Mouse (Mus musculus) testis, adult 2 months (tissue): ENCODE measurements around the gene Prmt9.

Experiments
- CTCF ChIP-seq: fragments of 200-500 bp; IDR thresholded peaks from 2 replicates; pipeline ENCODE4 v1.5.1; 2012; ENCODE audit warnings: low read depth, mild to moderate bottlenecking, inconsistent platforms, low read length, moderate library complexity; ENCODE audit not compliant: control insufficient read depth, insufficient read depth, insufficient replicate concordance
- POLR2A ChIP-seq: fragments of 200-500 bp; IDR thresholded peaks from 2 replicates; pipeline ENCODE4 v1.6.1; 2012; ENCODE audit warnings: low read depth, mild to moderate bottlenecking, inconsistent platforms, low read length, moderate library complexity; ENCODE audit not compliant: control insufficient read depth

DNA sequence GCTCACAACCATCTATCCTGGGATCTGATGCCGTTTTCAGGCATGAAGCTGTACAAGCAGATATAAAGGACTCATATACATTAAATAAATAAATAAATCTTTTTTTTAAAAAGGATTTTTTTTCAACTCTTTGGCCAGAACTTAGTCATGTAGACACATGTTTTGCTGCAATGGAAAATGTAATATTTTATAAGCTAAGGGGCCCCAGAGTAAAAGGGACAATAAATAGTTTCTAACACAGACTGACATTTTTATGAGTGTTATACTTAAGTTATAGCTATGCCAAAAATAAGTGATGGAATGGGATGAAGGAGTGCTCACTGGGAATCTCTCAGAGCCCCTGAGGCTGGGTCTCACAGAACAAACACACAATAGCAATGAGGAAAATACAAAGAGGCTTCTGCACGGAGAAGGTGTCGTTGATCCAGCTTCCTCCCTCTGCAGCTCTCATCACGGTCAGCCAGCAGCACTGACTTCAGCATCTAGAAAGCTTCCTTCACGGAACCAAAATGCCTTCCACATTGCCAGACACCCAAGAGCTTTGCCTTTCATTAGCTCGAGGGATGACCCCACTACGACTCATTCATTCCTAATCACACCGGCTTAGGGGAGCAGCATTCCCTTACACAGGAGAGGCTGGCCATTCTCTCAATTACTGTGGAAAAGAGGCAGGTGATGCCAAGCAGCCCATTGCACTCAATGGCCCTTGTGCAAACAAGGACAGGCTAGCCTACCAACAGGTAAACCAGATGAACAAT is 28.0 kb upstream of the Prmt9 start:
- TF ChIP-seq POLR2A (no peak), CTCF (no peak)
